Mouse (Mus musculus) bone marrow, adult 2 months (tissue): ENCODE data around the gene Chid1. TPM values are rescaled to one million over a fixed set of nuclear protein-coding genes. Genes with fewer than 3 reads are reported as not detected.

Experiments used
- H3K27ac ChIP-seq: fragments of 200-500 bp; 2 replicates; pipeline ENCODE4 v1.5.1; 2012; ENCODE audit warnings: low read depth, mild to moderate bottlenecking, control low read depth, inconsistent platforms, low read length; ENCODE audit not compliant: control insufficient read depth, poor library complexity, insufficient read depth
- H3K4me1 ChIP-seq: fragments of 200-500 bp; 2 replicates; pipeline ENCODE4 v1.6.1; 2011; ENCODE audit warnings: low read length; ENCODE audit not compliant: control insufficient read depth, insufficient read depth
- H3K4me3 ChIP-seq: fragments of 200-500 bp; replicated peaks from 2 replicates; pipeline ENCODE3; 2011; ENCODE audit warnings: mild to moderate bottlenecking, low read depth, low read length, control low read depth; ENCODE audit not compliant: control insufficient read depth
- CTCF ChIP-seq: fragments of 200-500 bp; IDR thresholded peaks from 2 replicates; pipeline ENCODE4 v1.5.1; 2011; ENCODE audit warnings: low read length, control low read depth; ENCODE audit not compliant: control insufficient read depth, insufficient read depth
- POLR2A ChIP-seq: fragments of 200-500 bp; IDR thresholded peaks from 2 replicates; pipeline ENCODE4 v1.6.1; 2011; ENCODE audit warnings: low read depth, mild to moderate bottlenecking, control low read depth, low read length, borderline replicate concordance; ENCODE audit not compliant: control insufficient read depth
- WGBS: fragments of 180-500 bp; shearing (Covaris S2); methylation state at CpG from one replicate; pipeline ENCODE4 v1.1.7; 2018; 5-methylcytosine and 5-hydroxymethylcytosine counted together
- polyA plus RNA-seq: library from polyadenylated mRNA; stranded (reverse); fragments of >200 nt; gene quantifications from 2 replicates; pipeline ENCODE4 v1.2.4, GENCODE M21; 2011; ENCODE audit warnings: low replicate concordance; ENCODE audit not compliant: missing spikeins, insufficient read depth, insufficient read length

Gene Chid1
- polyA plus RNA-seq, 1 experiment: 10.9 TPM

GRCm38 (mm10) chr7:141457986-141458660, 81.5 kb downstream of the Chid1 start:
- peak; percentile 71 for TF ChIP-seq CTCF
- TF ChIP-seq POLR2A: no peak
- no peak overlapping the region for H3K27ac ChIP-seq
- peaks cover 7% of the 10 kb centered on the region; the same call in 1 of the 2 replicates for H3K4me1 ChIP-seq
- H3K4me3 ChIP-seq: no peak overlapping the region
- 78% methylated on average over 15 of the region's 15 CpGs for WGBS

GRCm38 (mm10) chr7:141457236-141457635, 82.4 kb downstream of the Chid1 start:
- Histone ChIP-seq H3K27ac (no peak overlapping the region), H3K4me3 (no peak overlapping the region), H3K4me1 (peaks cover 7% of the 10 kb centered on the region; the same call in 1 of the 2 replicates)
- 90% methylated on average over 14 of the region's 14 CpGs for WGBS
- TF ChIP-seq POLR2A: no peak
- TF ChIP-seq CTCF: no peak

DNA sequence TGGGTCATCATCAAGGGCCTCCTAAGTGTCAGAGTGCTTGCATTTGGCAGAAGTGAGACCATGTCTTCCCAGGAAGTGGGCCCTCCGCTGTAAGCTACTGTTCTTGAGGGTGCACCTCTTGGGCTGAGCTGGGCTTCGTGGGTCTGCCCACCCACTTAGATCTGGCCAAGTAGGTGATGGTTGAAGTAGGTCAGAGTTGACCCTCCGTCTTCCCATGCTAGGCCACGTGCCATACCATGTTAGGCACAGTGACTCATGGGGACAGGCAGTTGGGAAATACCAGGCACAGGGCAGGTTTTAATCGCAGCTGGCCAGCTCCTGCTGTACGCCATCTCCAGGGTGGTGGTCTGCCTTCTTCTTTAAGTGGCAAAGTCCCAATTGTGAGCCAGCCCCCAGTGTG, 82.9 kb downstream of the Chid1 start:
- TF ChIP-seq POLR2A (no peak), CTCF (no peak)
- H3K4me1 ChIP-seq: peaks cover 7% of the 10 kb centered on the region; the same call in 1 of the 2 replicates
- H3K27ac ChIP-seq: no peak overlapping the region
- 68% methylated on average over 6 of the region's 6 CpGs for WGBS
- H3K4me3 ChIP-seq: peak overlapping the region; percentile 92

DNA sequence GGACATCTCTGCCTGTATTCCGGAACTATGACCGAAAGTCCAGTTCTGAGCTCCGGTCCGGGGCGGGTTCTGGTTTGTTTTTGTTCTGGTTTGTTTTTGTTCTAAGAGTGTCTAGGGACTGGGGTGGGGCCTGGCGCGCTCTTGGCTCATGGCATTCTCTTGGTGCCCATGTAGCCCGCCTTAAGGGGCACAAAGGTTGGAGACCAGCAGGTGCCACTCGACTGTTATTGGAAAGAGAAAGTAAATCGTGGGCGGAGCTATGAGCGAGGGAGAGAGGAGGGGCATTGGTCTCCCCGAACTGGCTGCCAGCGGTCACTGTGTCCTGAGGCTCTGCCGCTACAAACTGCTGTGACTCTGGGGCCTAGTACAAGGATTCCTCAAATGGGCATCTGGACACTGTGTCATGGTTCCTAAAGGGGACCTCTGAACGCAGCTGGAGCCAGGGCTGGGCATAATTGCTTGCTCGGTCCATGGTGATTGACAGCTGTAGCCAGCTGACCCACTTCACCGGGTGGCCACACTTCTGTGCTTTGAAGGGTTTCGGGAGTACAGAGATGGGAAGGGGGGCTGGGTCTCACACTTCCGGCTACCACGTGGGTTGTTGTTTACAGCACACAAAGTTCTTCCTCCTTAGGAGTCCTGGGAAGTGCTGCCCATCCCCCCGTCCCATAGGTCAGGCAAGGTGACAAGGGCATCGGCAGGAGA, 83.9 kb downstream of the Chid1 start:
- peak overlapping the region; percentile 97 for H3K27ac ChIP-seq
- TF ChIP-seq POLR2A (peak; percentile 30; the same call in 1 of the 2 replicates), CTCF (no peak)
- under 1% methylated on average over 23 of the region's 23 CpGs for WGBS
- H3K4me3 ChIP-seq: peak overlapping the region; percentile 92
- peaks cover 7% of the 10 kb centered on the region; the same call in 1 of the 2 replicates for H3K4me1 ChIP-seq

DNA sequence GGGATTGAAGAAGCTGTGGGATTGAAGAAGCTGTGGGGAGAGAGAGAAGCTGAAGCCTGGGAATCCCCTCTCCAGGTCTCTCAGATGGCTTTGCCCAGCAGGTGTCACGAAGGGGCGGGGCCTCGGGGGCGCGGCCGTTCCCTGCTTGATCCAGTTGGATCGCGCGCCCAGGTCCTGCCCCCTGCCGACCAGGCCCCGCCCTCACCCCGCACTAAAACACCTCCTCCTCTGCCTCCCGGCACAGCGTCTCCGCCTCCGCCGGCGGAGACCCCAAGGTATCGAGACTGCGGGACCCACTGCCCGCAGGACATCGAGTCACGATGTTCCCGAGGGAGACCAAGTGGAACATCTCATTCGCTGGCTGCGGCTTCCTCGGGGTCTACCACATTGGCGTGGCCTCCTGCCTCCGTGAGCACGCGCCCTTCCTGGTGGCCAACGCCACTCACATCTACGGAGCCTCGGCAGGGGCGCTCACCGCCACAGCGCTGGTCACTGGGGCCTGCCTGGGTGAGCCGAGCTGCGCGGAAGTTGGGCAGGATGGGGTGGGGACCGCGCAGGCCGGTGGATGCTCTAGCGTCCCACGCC, 84.6 kb downstream of the Chid1 start, which contains the start of gene Pnpla2:
Gene Pnpla2, plus strand, starts transcription at position 232 of the 585 bp plus-strand sequence.
- Histone ChIP-seq H3K27ac (peak within 1 kb of the TSS; percentile 97), H3K4me3 (peak within 1 kb of the TSS; percentile 92), H3K4me1 (peaks cover 7% of the 10 kb centered on the region; the same call in 1 of the 2 replicates)
- WGBS: under 1% methylated on average over 45 of the region's 45 CpGs
- TF ChIP-seq POLR2A (peak; percentile 94), CTCF (0 out of 2 replicates have a peak, but pooled peaks have one; percentile 0)

DNA sequence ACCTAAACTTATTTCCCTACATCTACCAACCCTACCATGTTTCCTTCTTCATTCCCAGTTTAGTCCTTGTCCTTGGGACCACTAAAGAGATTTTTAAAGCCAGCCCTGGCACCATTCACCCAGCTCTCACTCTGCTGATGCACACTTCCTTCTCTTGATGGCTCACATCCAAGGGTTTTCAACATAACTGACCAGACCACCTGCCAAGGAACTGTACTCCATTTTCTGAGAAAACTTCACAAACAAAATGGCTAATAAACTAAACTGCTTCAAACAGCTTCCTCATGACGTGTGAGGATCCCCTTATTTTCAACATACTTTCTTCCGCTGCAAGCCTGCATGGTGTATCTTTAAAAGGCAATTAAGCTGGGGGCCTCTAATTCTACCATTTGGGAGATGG, 86.0 kb downstream of the Chid1 start:
- 41% methylated on average over 2 of the region's 2 CpGs for WGBS
- Histone ChIP-seq H3K4me1 (peaks cover 7% of the 10 kb centered on the region; the same call in 1 of the 2 replicates), H3K27ac (no peak overlapping the region), H3K4me3 (no peak overlapping the region)
- no peak for TF ChIP-seq POLR2A
- TF ChIP-seq CTCF: no peak

GRCm38 (mm10) chr7:141451928-141452327, 87.7 kb downstream of the Chid1 start:
- no peak overlapping the region for H3K27ac ChIP-seq
- H3K4me1 ChIP-seq: peaks cover 7% of the 10 kb centered on the region; the same call in 1 of the 2 replicates
- H3K4me3 ChIP-seq: no peak overlapping the region
- no peak for TF ChIP-seq CTCF
